Mouse (Mus musculus) MEL (cell line): Measurements from ENCODE around the gene Rap1b. TPM values are rescaled to one million over a fixed set of nuclear protein-coding genes. Genes with fewer than 3 reads are reported as not detected.

Experiments used
- DNase-seq: peaks from one replicate; pipeline ENCODE4 v3.0.0; 2011; ENCODE audit warnings: low read depth, low spot score
- H3K27ac ChIP-seq: 2 replicates; pipeline ENCODE4 v1.5.1; 2012; ENCODE audit warnings: low read depth, mild to moderate bottlenecking, control low read depth, low read length, moderate library complexity; ENCODE audit not compliant: control insufficient read depth
- H3K27me3 ChIP-seq, 2 experiments: fragments of 150-350 bp in 1 of 2; sonication (generic) in 1 of 2; 2 replicates each; pipeline ENCODE4 v1.6.1; 2012; ENCODE audit warnings: low read length in 2 of 2, mild to moderate bottlenecking in 2 of 2, improper control_type of control experiment in 1 of 2, moderate library complexity in 1 of 2; ENCODE audit not compliant: insufficient read depth in 2 of 2, control insufficient read depth in 1 of 2
- H3K36me3 ChIP-seq, 2 experiments: 2 replicates each; pipeline ENCODE4 v1.6.1; 2012 to 2014; ENCODE audit warnings: low read length in 2 of 2, improper control_type of control experiment in 1 of 2, inconsistent platforms in 1 of 2, mild to moderate bottlenecking in 1 of 2; ENCODE audit not compliant: insufficient read depth in 2 of 2, control insufficient read depth in 1 of 2
- H3K4me1 ChIP-seq, 2 experiments: fragments of 150-350 bp in 1 of 2; sonication (generic) in 1 of 2; 2 replicates each; pipeline ENCODE4 v1.6.1; 2012; ENCODE audit warnings: low read length in 2 of 2, improper control_type of control experiment in 1 of 2, mild to moderate bottlenecking in 1 of 2; ENCODE audit not compliant: insufficient read depth in 2 of 2, control insufficient read depth in 1 of 2
- H3K4me3 ChIP-seq, 2 experiments: fragments of 150-350 bp in 1 of 2; sonication (generic) in 1 of 2; 2 replicates each; pipeline ENCODE4 v1.5.1; 2012; ENCODE audit warnings: low read depth in 2 of 2, low read length in 2 of 2, mild to moderate bottlenecking in 2 of 2, moderate library complexity in 2 of 2, control low read depth in 1 of 2, improper control_type of control experiment in 1 of 2; ENCODE audit not compliant: control insufficient read depth in 1 of 2, insufficient read depth in 1 of 2
- H3K79me2 ChIP-seq: 2 replicates; pipeline ENCODE4 v1.6.1; 2012; ENCODE audit warnings: mild to moderate bottlenecking, low read length, moderate library complexity; ENCODE audit not compliant: control insufficient read depth, poor library complexity, insufficient read depth
- H3K9ac ChIP-seq: 2 replicates; pipeline ENCODE4 v1.6.1; 2012; ENCODE audit warnings: low read depth, mild to moderate bottlenecking, control low read depth, low read length, moderate library complexity; ENCODE audit not compliant: control insufficient read depth, poor library complexity, severe bottlenecking
- H3K9me3 ChIP-seq: fragments of 150-350 bp; sonication (generic); replicated peaks from 2 replicates; pipeline ENCODE4 v1.6.1; 2012; ENCODE audit warnings: mild to moderate bottlenecking, low read length, improper control_type of control experiment, moderate library complexity; ENCODE audit not compliant: insufficient read depth
- BHLHE40 ChIP-seq: IDR thresholded peaks from 2 replicates; pipeline ENCODE4 v1.6.1; 2012; ENCODE audit warnings: low read depth, mild to moderate bottlenecking, inconsistent platforms, low read length, improper control_type of control experiment, borderline replicate concordance
- CHD1 ChIP-seq: IDR thresholded peaks from 2 replicates; pipeline ENCODE4 v1.6.1; 2012; ENCODE audit warnings: low read depth, mild to moderate bottlenecking, inconsistent platforms, low read length, improper control_type of control experiment
- CHD2 ChIP-seq: IDR thresholded peaks from 2 replicates; pipeline ENCODE4 v1.6.1; 2011; ENCODE audit warnings: low read length, improper control_type of control experiment
- E2F4 ChIP-seq: IDR thresholded peaks from 2 replicates; pipeline ENCODE4 v1.6.1; 2011; ENCODE audit warnings: low read depth, low read length, improper control_type of control experiment, borderline replicate concordance
- ELF1 ChIP-seq: IDR thresholded peaks from 2 replicates; pipeline ENCODE4 v1.6.1; 2014; ENCODE audit warnings: low read depth, mild to moderate bottlenecking, inconsistent platforms, low read length, improper control_type of control experiment, moderate library complexity
- GABPA ChIP-seq: IDR thresholded peaks from 2 replicates; pipeline ENCODE4 v1.6.1; 2012; ENCODE audit warnings: low read depth, mild to moderate bottlenecking, inconsistent platforms, low read length, improper control_type of control experiment, moderate library complexity
- GATA1 ChIP-seq: IDR thresholded peaks from 2 replicates; pipeline ENCODE4 v1.6.1; 2011; ENCODE audit warnings: low read depth, low read length, improper control_type of control experiment
- HCFC1 ChIP-seq: IDR thresholded peaks from 2 replicates; pipeline ENCODE4 v1.6.1; 2012; ENCODE audit warnings: low read depth, mild to moderate bottlenecking, inconsistent platforms, low read length, improper control_type of control experiment, moderate library complexity
- MAFK ChIP-seq: IDR thresholded peaks from 2 replicates; pipeline ENCODE4 v1.6.1; 2011; ENCODE audit warnings: low read depth, mild to moderate bottlenecking, low read length, improper control_type of control experiment, borderline replicate concordance
- MAZ ChIP-seq: IDR thresholded peaks from 2 replicates; pipeline ENCODE4 v1.6.1; 2012; ENCODE audit warnings: low read depth, mild to moderate bottlenecking, inconsistent platforms, low read length, improper control_type of control experiment
- MEF2A ChIP-seq: IDR thresholded peaks from 2 replicates; pipeline ENCODE4 v1.6.1; 2014; ENCODE audit warnings: low read depth, mild to moderate bottlenecking, inconsistent platforms, low read length, improper control_type of control experiment; ENCODE audit not compliant: poor library complexity, insufficient replicate concordance, severe bottlenecking; ENCODE audit errors: extremely low read depth
- MYB ChIP-seq: IDR thresholded peaks from 2 replicates; pipeline ENCODE4 v1.6.1; 2011; ENCODE audit warnings: mild to moderate bottlenecking, low read depth, low read length, improper control_type of control experiment
- NRF1 ChIP-seq: IDR thresholded peaks from 2 replicates; pipeline ENCODE4 v1.6.1; 2014; ENCODE audit warnings: low read depth, mild to moderate bottlenecking, inconsistent platforms, low read length, improper control_type of control experiment, moderate library complexity; ENCODE audit not compliant: poor library complexity, insufficient read depth, severe bottlenecking
- POLR2AphosphoS2 ChIP-seq: IDR thresholded peaks from 2 replicates; pipeline ENCODE4 v1.6.1; 2011; ENCODE audit warnings: low read length, improper control_type of control experiment
- POLR2AphosphoS5 ChIP-seq: IDR thresholded peaks from 2 replicates; pipeline ENCODE4 v1.6.1; 2012; ENCODE audit warnings: low read depth, borderline replicate concordance, mild to moderate bottlenecking, inconsistent platforms, low read length, moderate library complexity, mixed read lengths
- RAD21 ChIP-seq: IDR thresholded peaks from 2 replicates; pipeline ENCODE4 v1.6.1; 2011; ENCODE audit warnings: mild to moderate bottlenecking, low read depth, low read length, improper control_type of control experiment
- SMC3 ChIP-seq: IDR thresholded peaks from 2 replicates; pipeline ENCODE4 v1.6.1; 2011; ENCODE audit warnings: low read depth, low read length, improper control_type of control experiment
- TCF12 ChIP-seq: IDR thresholded peaks from 2 replicates; pipeline ENCODE4 v1.6.1; 2014; ENCODE audit warnings: low read depth, mild to moderate bottlenecking, inconsistent platforms, low read length, improper control_type of control experiment, moderate library complexity
- UBTF ChIP-seq: IDR thresholded peaks from 2 replicates; pipeline ENCODE4 v1.6.1; 2012; ENCODE audit warnings: low read depth, mild to moderate bottlenecking, inconsistent platforms, low read length, improper control_type of control experiment, moderate library complexity, borderline replicate concordance; ENCODE audit not compliant: insufficient read depth
- USF1 ChIP-seq: IDR thresholded peaks from 2 replicates; pipeline ENCODE4 v1.6.1; 2014; ENCODE audit warnings: low read depth, mild to moderate bottlenecking, inconsistent platforms, low read length, improper control_type of control experiment, moderate library complexity
- USF2 ChIP-seq, 2 experiments: IDR thresholded peaks; 2 replicates each; pipeline ENCODE4 v1.6.1; 2011 to 2012; ENCODE audit warnings: improper control_type of control experiment in 2 of 2, low read length in 2 of 2, borderline replicate concordance in 1 of 2, inconsistent platforms in 1 of 2, low read depth in 1 of 2, mild to moderate bottlenecking in 1 of 2; ENCODE audit not compliant: insufficient read depth in 1 of 2
- polyA plus RNA-seq, 2 experiments: library from polyadenylated mRNA; stranded (reverse) in 1 of 2; unstranded in 1 of 2; fragments of >175 nt in 1 of 2; fragments of >200 nt in 1 of 2; gene quantifications; 2 replicates each; pipeline versions ENCODE4 v1.2.1 to v1.2.4; 2012; ENCODE audit warnings: low replicate concordance in 2 of 2, low read depth in 1 of 2; ENCODE audit not compliant: insufficient read length in 2 of 2, insufficient read depth in 1 of 2, missing spikeins in 1 of 2
- total RNA-seq: library from RNA; depleted of rRNA; stranded (reverse); fragments of 300-350 nt; gene quantifications from 2 replicates; pipeline ENCODE4 v1.2.3, GENCODE M21; 2012

Rap1b gene
- total and polyA plus RNA-seq, 3 experiments: 42.3 to 89.1 (median 83.3) TPM

DNA sequence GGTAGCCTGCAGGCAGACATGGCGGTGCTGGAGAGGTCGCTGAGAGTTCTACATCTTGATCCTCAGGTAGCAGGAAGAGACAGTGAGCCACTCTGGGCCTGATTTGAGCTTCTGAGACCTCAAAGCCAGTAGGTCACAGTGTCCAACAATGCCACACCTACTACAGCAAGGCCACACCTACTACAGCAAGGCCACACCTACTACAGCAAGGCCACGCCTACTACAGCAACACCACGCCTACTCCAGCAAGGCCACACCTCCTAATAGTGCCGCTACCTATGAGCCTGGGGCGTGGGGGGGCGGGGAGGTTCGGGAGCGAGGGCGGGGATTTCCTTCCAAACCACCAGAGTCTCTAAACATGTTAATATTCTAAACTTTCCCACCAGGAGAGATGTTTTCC, 45.5 kb upstream of the Rap1b start:
- Histone ChIP-seq H3K36me3 (no peaks in the 10 kb centered on the region), H3K79me2 (no peaks in the 10 kb centered on the region), H3K4me1 (no peaks in the 10 kb centered on the region; a peak in 1 of 4 replicates), H3K9me3 (no peaks in the 10 kb centered on the region), H3K27me3 (no peaks in the 10 kb centered on the region), H3K27ac (no peak overlapping the region), H3K9ac (no peak overlapping the region), H3K4me3 (no peak overlapping the region)
- TF ChIP-seq UBTF: no peak
- TF ChIP-seq POLR2AphosphoS2: no peak
- TF ChIP-seq GABPA: no peak
- no peak for TF ChIP-seq USF1
- no peak for TF ChIP-seq RAD21
- TF ChIP-seq MAZ: no peak
- TF ChIP-seq E2F4: no peak
- TF ChIP-seq NRF1: no peak
- no peak for TF ChIP-seq ELF1
- TF ChIP-seq SMC3: no peak
- TF ChIP-seq CHD2: no peak
- no peak for DNase-seq

DNA sequence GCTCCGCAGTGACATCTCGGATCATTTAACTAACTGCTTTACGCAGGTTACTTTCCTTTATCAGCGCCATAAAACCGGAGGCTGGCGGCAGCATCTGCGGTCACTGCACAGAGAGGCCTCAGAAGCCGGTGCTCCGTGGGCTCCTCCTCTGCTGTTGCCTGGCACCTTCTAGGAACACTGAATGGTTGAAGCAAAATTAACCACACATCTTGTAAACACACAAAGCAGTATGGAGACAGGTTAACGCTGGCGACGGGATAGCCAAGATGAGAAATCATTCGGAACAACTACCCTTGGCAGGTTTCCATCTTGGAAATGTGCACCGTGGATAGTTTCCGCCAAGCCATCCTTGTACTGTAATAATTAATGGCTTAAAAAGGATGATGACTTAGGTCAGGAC, 43.0 kb upstream of the Rap1b start:
- no peaks in the 10 kb centered on the region for H3K9me3 ChIP-seq

More for the DNA sequence above, 43.0 kb upstream of the Rap1b start:
- Histone ChIP-seq H3K27ac (no peak overlapping the region), H3K4me3 (no peak overlapping the region), H3K9ac (no peak overlapping the region), H3K27me3 (no peaks in the 10 kb centered on the region), H3K4me1 (peaks cover 0 to 6% of the 10 kb centered on the region in 2 experiments; a peak in 3 of 4 replicates), H3K36me3 (peaks cover 0 to 5% of the 10 kb centered on the region in 2 experiments; a peak in 2 of 4 replicates), H3K79me2 (no peaks in the 10 kb centered on the region)
- no peak for DNase-seq
- no peak for TF ChIP-seq MAFK
- TF ChIP-seq MYB: no peak
- TF ChIP-seq BHLHE40: no peak
- TF ChIP-seq POLR2AphosphoS2: no peak
- TF ChIP-seq POLR2AphosphoS5: no peak
- TF ChIP-seq ELF1: no peak
- TF ChIP-seq MAZ: no peak
- no peak for TF ChIP-seq GATA1
- TF ChIP-seq SMC3: no peak
- TF ChIP-seq CHD1: no peak
- no peak for TF ChIP-seq HCFC1
- TF ChIP-seq TCF12: no peak
- TF ChIP-seq MEF2A: no peak
- no peak for TF ChIP-seq USF2 (IDR thresholded peaks at IDR 0.05; ENCODE audit: borderline replicate concordance in 1 of 2, insufficient read depth in 1 of 2, low read depth in 1 of 2, low read length in 2 of 2)
- no peak for TF ChIP-seq USF1
- TF ChIP-seq, all 39 proteins: peak for 0
